Mouse (Mus musculus) C2C12 (cell line): ENCODE data around the gene Zfyve16. TPM values are rescaled to one million over a fixed set of nuclear protein-coding genes. Genes with fewer than 3 reads are reported as not detected.

Source experiments
- H3K27me3 ChIP-seq: one replicate; pipeline ENCODE4 v1.6.1; 2011; ENCODE audit not compliant: control insufficient read depth, insufficient read depth, insufficient read length
- H3K36me3 ChIP-seq: one replicate; pipeline ENCODE4 v1.6.1; 2011; ENCODE audit not compliant: control insufficient read depth, insufficient read depth
- H3K4me3 ChIP-seq: one replicate; pipeline ENCODE4 v1.5.1; 2011; ENCODE audit warnings: mild to moderate bottlenecking, control low read depth; ENCODE audit not compliant: poor library complexity, insufficient read depth, severe bottlenecking
- H3K79me2 ChIP-seq: one replicate; pipeline ENCODE4 v1.6.1; 2011; ENCODE audit not compliant: control insufficient read depth, insufficient read depth
- H3K79me3 ChIP-seq: one replicate; pipeline ENCODE4 v1.6.1; 2011; ENCODE audit warnings: low read depth, control low read depth
- H3ac ChIP-seq: one replicate; pipeline ENCODE3; 2011; ENCODE audit warnings: low read depth; ENCODE audit not compliant: control insufficient read depth, insufficient read length
- CEBPB ChIP-seq: IDR thresholded peaks from one replicate; pipeline ENCODE4 v1.6.1; 2011; ENCODE audit warnings: low read depth, mild to moderate bottlenecking, control low read depth, moderate library complexity
- CTCF ChIP-seq: IDR thresholded peaks from one replicate; pipeline ENCODE4 v1.5.1; 2011; ENCODE audit not compliant: control insufficient read depth, insufficient read depth, insufficient read length
- FOSL1 ChIP-seq: IDR thresholded peaks from one replicate; pipeline ENCODE4 v1.8.0; 2011; ENCODE audit warnings: mild to moderate bottlenecking, low read length; ENCODE audit not compliant: poor library complexity, insufficient read depth, severe bottlenecking
- MAX ChIP-seq: IDR thresholded peaks from one replicate; pipeline ENCODE4 v1.6.1; 2011; ENCODE audit warnings: mild to moderate bottlenecking, control low read depth
- MYOD1 ChIP-seq: IDR thresholded peaks from one replicate; pipeline ENCODE4 v1.6.1; 2011; ENCODE audit warnings: low read depth; ENCODE audit not compliant: control insufficient read depth, insufficient read length
- MYOG ChIP-seq: IDR thresholded peaks from one replicate; pipeline ENCODE4 v1.6.1; 2011; ENCODE audit not compliant: control insufficient read depth, insufficient read length; ENCODE audit errors: extremely low read depth
- USF1 ChIP-seq: IDR thresholded peaks from one replicate; pipeline ENCODE4 v1.6.1; 2011; ENCODE audit warnings: low read depth, mild to moderate bottlenecking, control low read depth, moderate library complexity
- polyA plus RNA-seq: library from polyadenylated mRNA; unstranded; fragments of >200 nt; fragmentation: generic; extraction: Trizol; gene quantifications from one replicate; pipeline ENCODE4 v1.2.1, GENCODE M21; 2012; ENCODE audit warnings: missing spikeins

The Zfyve16 gene
- polyA plus RNA-seq, 1 experiment, result 2.6 TPM

- TF ChIP-seq FOSL1, result no peak
- TF ChIP-seq MYOG, result no peak
- no peak for TF ChIP-seq CTCF
- TF ChIP-seq USF1, result no peak
- TF ChIP-seq CEBPB, result no peak
- no peak for TF ChIP-seq MYOD1
- no peak for TF ChIP-seq MAX
- peak overlapping the region; percentile 88 for H3ac ChIP-seq
- H3K79me2 ChIP-seq, result peaks cover 17% of the 10 kb centered on the region
- H3K79me3 ChIP-seq, result peaks cover 8% of the 10 kb centered on the region
- H3K27me3 ChIP-seq, result no peaks in the 10 kb centered on the region
- H3K36me3 ChIP-seq, result no peaks in the 10 kb centered on the region
- H3K4me3 ChIP-seq, result peak overlapping the region; percentile 49
These were observed 569 bp upstream of the Zfyve16 start for GRCm38 (mm10) chr13:92531237-92531636.

GRCm38 (mm10) chr13:92529828-92530720 lies 594 bp downstream of the Zfyve16 start:
- H3K27me3 ChIP-seq, result no peaks in the 10 kb centered on the region
- H3K79me3 ChIP-seq, result peaks cover 12% of the 10 kb centered on the region
- H3K4me3 ChIP-seq, result peak overlapping the region; percentile 49
- H3ac ChIP-seq, result peak overlapping the region; percentile 88
- H3K36me3 ChIP-seq, result no peaks in the 10 kb centered on the region
- TF ChIP-seq MAX (no peak), MYOG (no peak), CEBPB (no peak), CTCF (no peak), USF1 (no peak), FOSL1 (no peak), MYOD1 (no peak)
- peaks cover 23% of the 10 kb centered on the region for H3K79me2 ChIP-seq

- H3ac ChIP-seq, result no peak overlapping the region
- peaks cover 5% of the 10 kb centered on the region for H3K79me3 ChIP-seq
- peaks cover 26% of the 10 kb centered on the region for H3K36me3 ChIP-seq
- no peak overlapping the region for H3K4me3 ChIP-seq
- no peaks in the 10 kb centered on the region for H3K27me3 ChIP-seq
- TF ChIP-seq MYOD1 (no peak), USF1 (no peak), MYOG (no peak), MAX (no peak), FOSL1 (no peak), CEBPB (no peak), CTCF (no peak)
- H3K79me2 ChIP-seq, result peaks cover 23% of the 10 kb centered on the region
These were observed 7.4 kb downstream of the Zfyve16 start for GRCm38 (mm10) chr13:92523178-92523813.

- H3K36me3 ChIP-seq, result peaks cover 31% of the 10 kb centered on the region
- no peak overlapping the region for H3K4me3 ChIP-seq
- no peaks in the 10 kb centered on the region for H3K27me3 ChIP-seq
- H3K79me2 ChIP-seq, result no peaks in the 10 kb centered on the region
- H3ac ChIP-seq, result no peak overlapping the region
- no peaks in the 10 kb centered on the region for H3K79me3 ChIP-seq
- TF ChIP-seq CEBPB (no peak), USF1 (no peak), CTCF (no peak), MYOG (no peak), FOSL1 (no peak), MYOD1 (no peak), MAX (no peak)
These were observed 25.8 kb downstream of the Zfyve16 start for GRCm38 (mm10) chr13:92504871-92505270.

DNA sequence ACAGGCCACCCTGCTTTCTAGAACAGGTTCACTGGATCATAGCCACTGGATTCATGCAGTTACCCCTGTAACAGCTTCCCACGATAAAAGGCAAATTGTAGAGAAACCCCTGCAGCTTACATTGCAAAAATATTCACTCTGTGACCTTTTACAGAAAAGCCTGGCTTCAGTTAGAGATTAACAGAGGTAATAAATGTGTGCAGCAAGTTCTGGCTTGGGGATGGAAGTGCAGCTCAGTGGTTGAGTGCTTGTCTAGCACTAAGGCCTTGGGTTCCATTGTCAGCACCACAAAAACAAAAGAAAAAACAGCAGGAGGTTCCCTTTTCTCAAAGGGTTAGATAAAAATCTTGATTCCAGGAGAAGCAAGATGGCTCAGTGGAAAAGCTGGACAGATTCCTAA lies 38.7 kb downstream of the Zfyve16 start:
- H3K36me3 ChIP-seq, result peaks cover 15% of the 10 kb centered on the region
- TF ChIP-seq CTCF (no peak), MAX (no peak), FOSL1 (no peak)
- H3K27me3 ChIP-seq, result no peaks in the 10 kb centered on the region

More for the DNA sequence above, 38.7 kb downstream of the Zfyve16 start:
- Histone ChIP-seq H3K4me3 (no peak overlapping the region), H3K79me2 (no peaks in the 10 kb centered on the region), H3K79me3 (no peaks in the 10 kb centered on the region), H3ac (no peak overlapping the region)
